Mouse (Mus musculus): ENCODE measurements around the gene Mep1a. TPM values are rescaled to one million over a fixed set of nuclear protein-coding genes. Genes with fewer than 3 reads are reported as not detected.
A peak's percentile ranks its signal among the peaks of the same experiment; 100 is the strongest.

Mep1a gene
- polyA plus RNA-seq, 1 experiment from 2014 or later: 0.12 TPM

GRCm38 (mm10) chr17:43459737-43460230, 42.8 kb downstream of the Mep1a start:
- no peaks in the 10 kb centered on the region for H3K36me3 ChIP-seq (replicated peaks; ENCODE audit: control insufficient read depth, insufficient read depth)
- DNase-seq (ENCODE audit: low spot score): no peak
- WGBS: 81% methylated on average over 12 of the region's 12 CpGs
- no peak overlapping the region; the same call in 1 of the 2 replicates for H3K4me2 ChIP-seq (replicated peaks)
- no peaks in the 10 kb centered on the region for H3K9me3 ChIP-seq (ENCODE audit: control insufficient read depth, low read length)
- no peak overlapping the region for H3K4me3 ChIP-seq (replicated peaks; ENCODE audit: low read length)
- H3K27ac ChIP-seq: no peak overlapping the region
- no peak for ATAC-seq (ENCODE audit: low FRiP score)
- 0 out of 2 replicates have a peak, but pooled peaks cover 3% of the 10 kb centered on the region for H3K4me1 ChIP-seq (replicated peaks; ENCODE audit: control insufficient read depth, insufficient read depth, low read length)
- no peaks in the 10 kb centered on the region for H3K27me3 ChIP-seq (ENCODE audit: control insufficient read depth, insufficient read depth, low read length)
- no peak overlapping the region for H3K9ac ChIP-seq

GRCm38 (mm10) chr17:43458598-43458997, 44.0 kb downstream of the Mep1a start:
- Histone ChIP-seq H3K9ac (no peak overlapping the region), H3K4me2 (replicated peaks) (no peak overlapping the region), H3K4me1 (replicated peaks; ENCODE audit: control insufficient read depth, insufficient read depth, low read length) (0 out of 2 replicates have a peak, but pooled peaks cover 3% of the 10 kb centered on the region), H3K36me3 (replicated peaks; ENCODE audit: control insufficient read depth, insufficient read depth) (no peaks in the 10 kb centered on the region), H3K27ac (no peak overlapping the region), H3K27me3 (ENCODE audit: control insufficient read depth, insufficient read depth, low read length) (no peaks in the 10 kb centered on the region), H3K4me3 (replicated peaks; ENCODE audit: low read length) (no peak overlapping the region), H3K9me3 (ENCODE audit: control insufficient read depth, low read length) (no peaks in the 10 kb centered on the region)
- no peak for ATAC-seq (ENCODE audit: low FRiP score)
- DNase-seq (ENCODE audit: low spot score): peak; percentile 82
- 8% methylated on average over 9 of the region's 9 CpGs for WGBS

GRCm38 (mm10) chr17:43451216-43451615, 51.4 kb downstream of the Mep1a start:
- no peaks in the 10 kb centered on the region for H3K27me3 ChIP-seq (ENCODE audit: control insufficient read depth, insufficient read depth, low read length)
- H3K9me3 ChIP-seq (ENCODE audit: control insufficient read depth, low read length): no peaks in the 10 kb centered on the region
- H3K36me3 ChIP-seq (replicated peaks; ENCODE audit: control insufficient read depth, insufficient read depth): no peaks in the 10 kb centered on the region
- H3K27ac ChIP-seq: no peak overlapping the region
- DNase-seq (ENCODE audit: low spot score) (no peak), ATAC-seq (ENCODE audit: low FRiP score) (no peak)
- H3K4me2 ChIP-seq (replicated peaks): no peak overlapping the region
- H3K4me1 ChIP-seq (replicated peaks; ENCODE audit: control insufficient read depth, insufficient read depth, low read length): no peaks in the 10 kb centered on the region
- H3K9ac ChIP-seq: no peak overlapping the region
- no peak overlapping the region for H3K4me3 ChIP-seq (replicated peaks; ENCODE audit: low read length)
- 100% methylated on average over 1 of the region's 1 CpGs for WGBS

GRCm38 (mm10) chr17:43434485-43434884, 68.1 kb downstream of the Mep1a start:
- no peak overlapping the region for H3K27ac ChIP-seq
- no peak overlapping the region for H3K9ac ChIP-seq
- H3K4me3 ChIP-seq (replicated peaks; ENCODE audit: low read length): no peak overlapping the region
- ATAC-seq (ENCODE audit: low FRiP score) (no peak), DNase-seq (ENCODE audit: low spot score) (no peak)
- H3K4me1 ChIP-seq (replicated peaks; ENCODE audit: control insufficient read depth, insufficient read depth, low read length): no peaks in the 10 kb centered on the region
- H3K27me3 ChIP-seq (ENCODE audit: control insufficient read depth, insufficient read depth, low read length): no peaks in the 10 kb centered on the region
- no peaks in the 10 kb centered on the region for H3K9me3 ChIP-seq (ENCODE audit: control insufficient read depth, low read length)
- H3K36me3 ChIP-seq (replicated peaks; ENCODE audit: control insufficient read depth, insufficient read depth): no peaks in the 10 kb centered on the region
- H3K4me2 ChIP-seq (replicated peaks): no peak overlapping the region
- WGBS: 79% methylated on average over 8 of the region's 8 CpGs

GRCm38 (mm10) chr17:43431692-43432091, 70.9 kb downstream of the Mep1a start:
- no peaks in the 10 kb centered on the region for H3K27me3 ChIP-seq (ENCODE audit: control insufficient read depth, insufficient read depth, low read length)
- DNase-seq (ENCODE audit: low spot score): no peak
- no peak overlapping the region for H3K4me2 ChIP-seq (replicated peaks)
- H3K36me3 ChIP-seq (replicated peaks; ENCODE audit: control insufficient read depth, insufficient read depth): no peaks in the 10 kb centered on the region
- no peak overlapping the region for H3K4me3 ChIP-seq (replicated peaks; ENCODE audit: low read length)
- H3K27ac ChIP-seq: no peak overlapping the region
- ATAC-seq (ENCODE audit: low FRiP score): no peak
- no peak overlapping the region for H3K9ac ChIP-seq
- H3K4me1 ChIP-seq (replicated peaks; ENCODE audit: control insufficient read depth, insufficient read depth, low read length): no peaks in the 10 kb centered on the region
- 82% methylated on average over 5 of the region's 5 CpGs for WGBS
- no peaks in the 10 kb centered on the region for H3K9me3 ChIP-seq (ENCODE audit: control insufficient read depth, low read length)

Other genes with a start within 250 kb of the Mep1a start
- not detected in 2 replicates for gene Adgrf1, start 232.5 kb downstream of the Mep1a start, polyA plus RNA-seq (2014; fragmentation: Nextera tagmentation; extraction: Ambion mirVana)
- 9.6 TPM in 2 replicates for gene Adgrf5, start 142.4 kb downstream of the Mep1a start, polyA plus RNA-seq (2014; fragmentation: Nextera tagmentation; extraction: Ambion mirVana)
- gene Ankrd66, start 40.8 kb upstream of the Mep1a start, polyA plus RNA-seq (2014; fragmentation: Nextera tagmentation; extraction: Ambion mirVana): 0.94 and 2.1 TPM in 2 replicates
- 105 and 113 TPM in 2 replicates for gene Pla2g7, start 65.3 kb upstream of the Mep1a start, polyA plus RNA-seq (2014; fragmentation: Nextera tagmentation; extraction: Ambion mirVana)
- gene Tdrd6, start 127.5 kb upstream of the Mep1a start, polyA plus RNA-seq (2014; fragmentation: Nextera tagmentation; extraction: Ambion mirVana): 0.50 and 0.56 TPM in 2 replicates
- 63.0 and 70.4 TPM in 2 replicates for gene Slc25a27, start 164.4 kb upstream of the Mep1a start, polyA plus RNA-seq (2014; fragmentation: Nextera tagmentation; extraction: Ambion mirVana)
- gene Cyp39a1, start 164.6 kb upstream of the Mep1a start, polyA plus RNA-seq (2014; fragmentation: Nextera tagmentation; extraction: Ambion mirVana): 11.1 and 12.3 TPM in 2 replicates

All from hindbrain, embryonic 14.5 days (tissue).